Mouse (Mus musculus): Measurements from ENCODE around the gene Ifi35. TPM values are rescaled to one million over a fixed set of nuclear protein-coding genes. Genes with fewer than 3 reads are reported as not detected.
"Not testable (repeated sequence)": the region's sequence is repeated elsewhere in the genome, so short reads cannot be mapped to it uniquely, and the experiment has no call there.

Gene Ifi35
- total RNA-seq, 2 experiments from 2014 or later: 12.9 to 13.7 TPM

GRCm38 (mm10) chr11:101467477-101468262 is 19.5 kb downstream of the Ifi35 start:
- DNase-seq: peak; percentile 69 to 76
- intact Hi-C loops (cut with DNase I): loop anchor here (5.0 kb wide), 1 partner anchor 85 kb away; the partner anchor contains the start of genes Brca1 and Nbr1

- intact Hi-C loops (cut with DNase I): loop anchor here (5.0 kb wide), 1 partner anchor 84 kb away; the partner anchor contains the start of genes Brca1 and Nbr1
- DNase-seq: peak in 1 of 2 experiments; percentile 44
Observed at GRCm38 (mm10) chr11:101468263-101468688, 20.1 kb downstream of the Ifi35 start.

GRCm38 (mm10) chr11:101468731-101469130 is 20.5 kb downstream of the Ifi35 start:
- intact Hi-C loops (cut with DNase I): loop anchor here (5.0 kb wide), 1 partner anchor 84 kb away; the partner anchor contains the start of genes Brca1 and Nbr1
- DNase-seq: no peak

GRCm38 (mm10) chr11:101469155-101469554 is 20.9 kb downstream of the Ifi35 start:
- intact Hi-C loops (cut with DNase I): loop anchor here (5.0 kb wide), 1 partner anchor 83 kb away; the partner anchor contains the start of genes Brca1 and Nbr1
- no peak for DNase-seq

- DNase-seq: no peak
Observed at GRCm38 (mm10) chr11:101470206-101470605, 22.0 kb downstream of the Ifi35 start.

GRCm38 (mm10) chr11:101471926-101472325 is 23.7 kb downstream of the Ifi35 start:
- DNase-seq: no peak
- intact Hi-C loops (cut with DNase I): no loop called here

More at GRCm38 (mm10) chr11:101470206-101470605, 22.0 kb downstream of the Ifi35 start:
- intact Hi-C loops (cut with DNase I): no loop called here

- intact Hi-C loops (cut with DNase I): no loop called here
- no peak for DNase-seq
Observed at GRCm38 (mm10) chr11:101472336-101472735, 24.1 kb downstream of the Ifi35 start.

- intact Hi-C loops (cut with DNase I); DNase-seq: not testable (repeated sequence)
Observed at GRCm38 (mm10) chr11:101473686-101474085, 25.5 kb downstream of the Ifi35 start.

GRCm38 (mm10) chr11:101474298-101474697 is 26.1 kb downstream of the Ifi35 start:
- intact Hi-C loops (cut with DNase I): no loop called here
- no peak for DNase-seq

GRCm38 (mm10) chr11:101476361-101476760 is 28.2 kb downstream of the Ifi35 start:
- DNase-seq; intact Hi-C loops (cut with DNase I): not testable (repeated sequence)

- no peak for DNase-seq
- intact Hi-C loops (cut with DNase I): no loop called here
Observed at GRCm38 (mm10) chr11:101477194-101477551, 29.0 kb downstream of the Ifi35 start.

GRCm38 (mm10) chr11:101477552-101478211 is 29.5 kb downstream of the Ifi35 start:
- no peak for DNase-seq
- intact Hi-C loops (cut with DNase I): no loop called here

GRCm38 (mm10) chr11:101479171-101479635 is 31.0 kb downstream of the Ifi35 start:
- no peak for DNase-seq
- intact Hi-C loops (cut with DNase I): no loop called here

- intact Hi-C loops (cut with DNase I): no loop called here
- no peak for DNase-seq
Observed at GRCm38 (mm10) chr11:101480912-101481311, 32.7 kb downstream of the Ifi35 start.

- intact Hi-C loops (cut with DNase I): no loop called here
Observed at GRCm38 (mm10) chr11:101483804-101484203, 35.6 kb downstream of the Ifi35 start.

GRCm38 (mm10) chr11:101484245-101484644 is 36.0 kb downstream of the Ifi35 start:
- DNase-seq: no peak
- intact Hi-C loops (cut with DNase I): no loop called here

More at GRCm38 (mm10) chr11:101483804-101484203, 35.6 kb downstream of the Ifi35 start:
- DNase-seq: no peak

- intact Hi-C loops (cut with DNase I): no loop called here
- no peak for DNase-seq
Observed at GRCm38 (mm10) chr11:101484814-101485213, 36.6 kb downstream of the Ifi35 start.

- no peak for DNase-seq
- intact Hi-C loops (cut with DNase I): no loop called here
Observed at GRCm38 (mm10) chr11:101485509-101486028, 37.4 kb downstream of the Ifi35 start.

- DNase-seq: no peak
- intact Hi-C loops (cut with DNase I): no loop called here
Observed at GRCm38 (mm10) chr11:101486126-101486525, 37.9 kb downstream of the Ifi35 start.

- DNase-seq: no peak
- intact Hi-C loops (cut with DNase I): no loop called here
Observed at GRCm38 (mm10) chr11:101506269-101506780, 58.1 kb downstream of the Ifi35 start.

GRCm38 (mm10) chr11:101507090-101507489 is 58.9 kb downstream of the Ifi35 start:
- no peak for DNase-seq
- intact Hi-C loops (cut with DNase I): no loop called here
